Mouse (Mus musculus) CH12.LX (cell line): ENCODE data around the gene Ccdc155. TPM values are rescaled to one million over a fixed set of nuclear protein-coding genes. Genes with fewer than 3 reads are reported as not detected.
"Not testable (repeated sequence)": the region's sequence is repeated elsewhere in the genome, so short reads cannot be mapped to it uniquely, and the experiment has no call there.

Experiments used
- DNase-seq: peaks from one replicate; pipeline ENCODE4 v3.0.0-alpha.2; 2013; ENCODE audit errors: extremely low read depth
- H3K27ac ChIP-seq: 2 replicates; pipeline ENCODE4 v1.5.1; 2012; ENCODE audit warnings: low read depth, mild to moderate bottlenecking, control low read depth, moderate library complexity; ENCODE audit not compliant: insufficient read depth
- H3K27me3 ChIP-seq: replicated peaks from 2 replicates; pipeline ENCODE3; 2012; ENCODE audit warnings: inconsistent platforms
- H3K36me3 ChIP-seq, 2 experiments: replicated peaks in 1 of 2; 2 replicates each; pipeline versions ENCODE3 to v1.6.1; 2012; ENCODE audit warnings: inconsistent platforms in 1 of 2, low read length in 1 of 2, mild to moderate bottlenecking in 1 of 2, mixed read lengths in 1 of 2, moderate library complexity in 1 of 2; ENCODE audit not compliant: control insufficient read depth in 1 of 2, insufficient read depth in 1 of 2
- H3K4me1 ChIP-seq, 2 experiments: 2 replicates each; pipeline ENCODE4 v1.6.1; 2012; ENCODE audit warnings: inconsistent platforms in 1 of 2, moderate library complexity in 1 of 2; ENCODE audit not compliant: insufficient read depth in 2 of 2, control insufficient read depth in 1 of 2
- H3K4me2 ChIP-seq: 2 replicates; pipeline ENCODE4 v1.6.1; 2012; ENCODE audit warnings: low read depth, mild to moderate bottlenecking, control low read depth; ENCODE audit not compliant: poor library complexity, insufficient read depth, severe bottlenecking
- H3K4me3 ChIP-seq, 3 experiments: fragments of 150-350 bp in 1 of 3; sonication (generic) in 1 of 3; replicated peaks in 1 of 3; 2 replicates each; pipeline versions ENCODE3 to v1.5.1; 2011 to 2012; ENCODE audit warnings: low read depth in 2 of 3, low read length in 2 of 3, mild to moderate bottlenecking in 2 of 3, moderate library complexity in 2 of 3, control low read depth in 1 of 3, improper control_type of control experiment in 1 of 3, inconsistent platforms in 1 of 3, mixed read lengths in 1 of 3; ENCODE audit not compliant: poor library complexity in 1 of 3
- H3K79me2 ChIP-seq: replicated peaks from 2 replicates; pipeline ENCODE4 v1.6.1; 2012; ENCODE audit warnings: mild to moderate bottlenecking, moderate library complexity; ENCODE audit not compliant: control insufficient read depth, poor library complexity, insufficient read depth, severe bottlenecking; ENCODE audit errors: extremely low read depth
- H3K9ac ChIP-seq: 2 replicates; pipeline ENCODE4 v1.6.1; 2012; ENCODE audit warnings: low read depth, mild to moderate bottlenecking, control low read depth, moderate library complexity; ENCODE audit not compliant: insufficient read depth
- H3K9me3 ChIP-seq: replicated peaks from 2 replicates; pipeline ENCODE3; 2012; ENCODE audit warnings: low read length, inconsistent platforms, mixed read lengths
- BHLHE40 ChIP-seq: IDR thresholded peaks from 2 replicates; pipeline ENCODE4 v1.6.1; 2011; ENCODE audit warnings: mild to moderate bottlenecking, low read depth, low read length, improper control_type of control experiment
- CTCF ChIP-seq, 2 experiments: IDR thresholded peaks in 1 of 2; conservative IDR thresholded peaks in 1 of 2; 2 replicates each; pipeline ENCODE4 v1.5.1; 2011 to 2012; ENCODE audit warnings: low read depth in 2 of 2, low read length in 2 of 2, improper control_type of control experiment in 1 of 2, inconsistent platforms in 1 of 2, mild to moderate bottlenecking in 1 of 2, moderate library complexity in 1 of 2
- E2F4 ChIP-seq: IDR thresholded peaks from 2 replicates; pipeline ENCODE4 v1.6.1; 2011; ENCODE audit warnings: low read depth, low read length, improper control_type of control experiment; ENCODE audit not compliant: insufficient replicate concordance
- ELF1 ChIP-seq: IDR thresholded peaks from 2 replicates; pipeline ENCODE4 v1.6.1; 2014; ENCODE audit warnings: low read depth, mild to moderate bottlenecking, inconsistent platforms, low read length, improper control_type of control experiment
- ETS1 ChIP-seq: conservative IDR thresholded peaks from 2 replicates; pipeline ENCODE4 v1.6.1; 2012; ENCODE audit warnings: low read depth, mild to moderate bottlenecking, inconsistent platforms, low read length, improper control_type of control experiment, moderate library complexity
- HCFC1 ChIP-seq: IDR thresholded peaks from 2 replicates; pipeline ENCODE4 v1.6.1; 2012; ENCODE audit warnings: low read depth, mild to moderate bottlenecking, inconsistent platforms, low read length, improper control_type of control experiment
- IRF4 ChIP-seq: IDR thresholded peaks from 2 replicates; pipeline ENCODE4 v1.6.1; 2014; ENCODE audit warnings: low read depth, mild to moderate bottlenecking, inconsistent platforms, low read length, improper control_type of control experiment
- JUND ChIP-seq: conservative IDR thresholded peaks from 2 replicates; pipeline ENCODE4 v1.6.1; 2011; ENCODE audit warnings: low read depth, low read length, improper control_type of control experiment
- MEF2A ChIP-seq: IDR thresholded peaks from 2 replicates; pipeline ENCODE4 v1.6.1; 2014; ENCODE audit warnings: low read depth, mild to moderate bottlenecking, inconsistent platforms, low read length, improper control_type of control experiment, borderline replicate concordance
- NRF1 ChIP-seq: IDR thresholded peaks from 2 replicates; pipeline ENCODE4 v1.6.1; 2014; ENCODE audit warnings: low read depth, mild to moderate bottlenecking, inconsistent platforms, low read length, improper control_type of control experiment, moderate library complexity
- POLR2A ChIP-seq: IDR thresholded peaks from 2 replicates; pipeline ENCODE4 v1.6.1; 2011; ENCODE audit warnings: low read depth, mild to moderate bottlenecking, improper control_type of control experiment, low read length
- RAD21 ChIP-seq: IDR thresholded peaks from 2 replicates; pipeline ENCODE4 v1.6.1; 2011; ENCODE audit warnings: low read depth, mild to moderate bottlenecking, low read length, improper control_type of control experiment, moderate library complexity
- SIN3A ChIP-seq: IDR thresholded peaks from 2 replicates; pipeline ENCODE4 v1.6.1; 2012; ENCODE audit warnings: low read length, improper control_type of control experiment, inconsistent platforms
- TBP ChIP-seq: conservative IDR thresholded peaks from 2 replicates; pipeline ENCODE4 v1.6.1; 2011; ENCODE audit warnings: low read depth, low read length, improper control_type of control experiment
- TCF12 ChIP-seq: IDR thresholded peaks from 2 replicates; pipeline ENCODE4 v1.6.1; 2014; ENCODE audit warnings: low read depth, mild to moderate bottlenecking, inconsistent platforms, low read length, improper control_type of control experiment
- UBTF ChIP-seq: IDR thresholded peaks from 2 replicates; pipeline ENCODE4 v1.6.1; 2012; ENCODE audit warnings: low read depth, mild to moderate bottlenecking, inconsistent platforms, low read length, improper control_type of control experiment, moderate library complexity
- ZC3H11A ChIP-seq: IDR thresholded peaks from 2 replicates; pipeline ENCODE4 v1.6.1; 2012; ENCODE audit warnings: low read depth, mild to moderate bottlenecking, inconsistent platforms, low read length, improper control_type of control experiment
- ZKSCAN1 ChIP-seq: IDR thresholded peaks from 2 replicates; pipeline ENCODE4 v1.6.1; 2012; ENCODE audit warnings: low read depth, inconsistent platforms, low read length, improper control_type of control experiment, borderline replicate concordance
- dilution Hi-C: fragments of 300-500 bp; cut with MboI; formaldehyde crosslinking; loops from 2 replicates; pipeline ENCODE4 v1.14.3; 2020; ENCODE audit warnings: low sequenced_read_pairs; ENCODE audit not compliant: extremely low pct_unique_long_range_greater_than_20kb, extremely low pct_ligation_motif_present
- in situ Hi-C: fragments of 300-500 bp; cut with MboI; formaldehyde crosslinking; loops from 3 replicates; pipeline ENCODE4 v1.14.3; 2019; ENCODE audit warnings: low sequenced_read_pairs, low pct_ligation_motif_present, low pct_unique_long_range_greater_than_20kb, mixed read lengths
- polyA plus RNA-seq: library from polyadenylated mRNA; unstranded; fragments of >175 nt; gene quantifications from 2 replicates; pipeline ENCODE4 v1.2.1, GENCODE M21; 2012; ENCODE audit warnings: low read depth; ENCODE audit not compliant: insufficient read length
- total RNA-seq, 2 experiments: library from RNA; depleted of rRNA; stranded (reverse); fragments of 300-350 nt in 1 of 2; fragments of >200 nt in 1 of 2; gene quantifications; 2 replicates each; pipeline ENCODE4 v1.2.3; 2012 to 2014

Ccdc155 gene
- total and polyA plus RNA-seq, 3 experiments = not detected

GRCm38 (mm10) chr7:45153586-45153985, 51.1 kb downstream of the Ccdc155 start:
- peak overlapping the region; percentile 83; the same call in 1 of the 2 replicates for H3K27ac ChIP-seq
- TF ChIP-seq POLR2A (no peak), ZKSCAN1 (no peak), ETS1 (no peak), ZC3H11A (no peak), IRF4 (no peak), HCFC1 (no peak), JUND (no peak), UBTF (no peak)
- no peaks in the 10 kb centered on the region for H3K27me3 ChIP-seq
- H3K9ac ChIP-seq = peak overlapping the region; percentile 96
- dilution Hi-C loops (no loop called here), in situ Hi-C loops (no loop called here)
- peaks cover 5 to 36% of the 10 kb centered on the region in 2 experiments for H3K4me1 ChIP-seq
- no peak for DNase-seq
- H3K4me3 ChIP-seq = peak overlapping the region; percentile 62 to 90 (median 74)
- H3K9me3 ChIP-seq = no peaks in the 10 kb centered on the region
- H3K79me2 ChIP-seq = no peaks in the 10 kb centered on the region
- H3K36me3 ChIP-seq = peaks cover 0 to 35% of the 10 kb centered on the region in 2 experiments
- H3K4me2 ChIP-seq = peak overlapping the region; percentile 78

GRCm38 (mm10) chr7:45153052-45153451, 51.6 kb downstream of the Ccdc155 start:
- 0 out of 2 replicates have a peak overlapping the region, but pooled peaks have one; percentile 78 for H3K4me2 ChIP-seq
- peak; percentile 60; the same call in 1 of the 2 replicates for TF ChIP-seq TBP
- TF ChIP-seq CTCF (conservative IDR thresholded peaks at IDR 0.05 in 1 of 2, IDR thresholded peaks at IDR 0.05 in 1 of 2; ENCODE audit: low read depth in 2 of 2, low read length in 2 of 2) = 0 out of 4 replicates have a peak, but pooled peaks of 1 of the 2 experiments have one; percentile 10
- TF ChIP-seq, all 38 proteins: peak for 2; not testable (repeated sequence) for 36
- in situ Hi-C loops, H3K79me2 ChIP-seq, H3K9me3 ChIP-seq, dilution Hi-C loops, H3K27me3 ChIP-seq, H3K27ac ChIP-seq, H3K9ac ChIP-seq, DNase-seq: not testable (repeated sequence)
- H3K4me1 ChIP-seq = peaks cover 5 to 38% of the 10 kb centered on the region in 2 experiments
- H3K4me3 ChIP-seq = peak overlapping the region in 1 of 3 experiments; percentile 74
- peaks cover 0 to 35% of the 10 kb centered on the region in 2 experiments for H3K36me3 ChIP-seq

DNA sequence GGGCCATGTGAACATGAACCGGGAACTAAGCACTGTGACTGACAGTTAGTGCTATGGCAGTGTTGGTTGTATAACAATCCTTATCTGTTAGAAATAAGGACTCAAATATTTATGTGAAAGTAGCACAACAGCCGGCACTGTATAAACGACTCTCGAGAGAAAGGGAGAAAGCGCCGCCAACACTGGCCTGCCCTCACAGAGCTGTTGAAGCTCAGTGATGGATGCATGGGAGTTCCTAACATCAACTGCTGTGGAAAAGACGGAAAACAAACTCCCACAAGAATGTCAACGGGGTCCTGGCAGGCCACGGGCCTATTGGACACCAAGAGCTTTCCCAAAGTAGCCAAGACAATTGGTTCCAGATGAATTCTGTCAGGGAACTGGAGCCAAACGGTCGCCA, 53.4 kb downstream of the Ccdc155 start:
- in situ Hi-C loops (no loop called here), dilution Hi-C loops (no loop called here)
- no peak for TF ChIP-seq MEF2A
- TF ChIP-seq SIN3A = no peak
- TF ChIP-seq JUND = no peak
- TF ChIP-seq ZC3H11A = no peak
- no peak for TF ChIP-seq NRF1
- TF ChIP-seq HCFC1 = no peak
- TF ChIP-seq E2F4 = no peak
- no peak for TF ChIP-seq ELF1
- TF ChIP-seq RAD21 = no peak
- no peak for TF ChIP-seq BHLHE40
- TF ChIP-seq TCF12 = no peak
- no peaks in the 10 kb centered on the region for H3K9me3 ChIP-seq
- DNase-seq = no peak
- peaks cover 5 to 38% of the 10 kb centered on the region in 2 experiments for H3K4me1 ChIP-seq
- H3K4me2 ChIP-seq = no peak overlapping the region
- H3K79me2 ChIP-seq = no peaks in the 10 kb centered on the region
- H3K9ac ChIP-seq = no peak overlapping the region
- H3K36me3 ChIP-seq = peaks cover 0 to 40% of the 10 kb centered on the region in 2 experiments
- H3K27me3 ChIP-seq = no peaks in the 10 kb centered on the region
- no peak overlapping the region for H3K27ac ChIP-seq
- H3K4me3 ChIP-seq = no peak overlapping the region
